Mouse (Mus musculus) myocyte (in vitro differentiated cells): Measurements from ENCODE around the gene Atf2.

ENCODE experiments used
- E2F4 ChIP-seq: IDR thresholded peaks from one replicate; pipeline ENCODE4 v1.6.1; 2011; ENCODE audit warnings: mild to moderate bottlenecking, control low read depth, moderate library complexity; ENCODE audit not compliant: insufficient read depth
- MAX ChIP-seq: IDR thresholded peaks from one replicate; pipeline ENCODE4 v1.6.1; 2011; ENCODE audit warnings: low read depth, mild to moderate bottlenecking, control low read depth
- MYOD1 ChIP-seq, 3 experiments: IDR thresholded peaks; one replicate each; pipeline ENCODE4 v1.6.1; 2011; ENCODE audit warnings: control low read depth in 2 of 3, low read depth in 2 of 3, mild to moderate bottlenecking in 2 of 3, moderate library complexity in 1 of 3; ENCODE audit not compliant: insufficient read length in 2 of 3, control insufficient read depth in 1 of 3
- MYOG ChIP-seq, 3 experiments: IDR thresholded peaks; one replicate each; pipeline ENCODE4 v1.6.1; 2011; ENCODE audit warnings: control low read depth in 2 of 3, low read depth in 2 of 3, mild to moderate bottlenecking in 2 of 3; ENCODE audit not compliant: insufficient read length in 2 of 3, control insufficient read depth in 1 of 3, insufficient read depth in 1 of 3
- POLR2A ChIP-seq: IDR thresholded peaks from one replicate; pipeline ENCODE4 v1.6.1; 2011; ENCODE audit warnings: low read depth, mild to moderate bottlenecking, control low read depth, moderate library complexity; ENCODE audit not compliant: insufficient read length
- POLR2AphosphoS2 ChIP-seq: IDR thresholded peaks from one replicate; pipeline ENCODE4 v1.6.1; 2011; ENCODE audit warnings: low read depth, control low read depth; ENCODE audit not compliant: insufficient read length
- REST ChIP-seq: IDR thresholded peaks from one replicate; pipeline ENCODE4 v1.6.1; 2011; ENCODE audit warnings: mild to moderate bottlenecking, control low read depth, moderate library complexity; ENCODE audit not compliant: insufficient read depth, insufficient read length
- SRF ChIP-seq: IDR thresholded peaks from one replicate; pipeline ENCODE4 v1.6.1; 2011; ENCODE audit warnings: low read depth; ENCODE audit not compliant: control insufficient read depth, insufficient read length
- USF1 ChIP-seq: IDR thresholded peaks from one replicate; pipeline ENCODE4 v1.6.1; 2011; ENCODE audit warnings: low read depth, mild to moderate bottlenecking, control low read depth, moderate library complexity

DNA sequence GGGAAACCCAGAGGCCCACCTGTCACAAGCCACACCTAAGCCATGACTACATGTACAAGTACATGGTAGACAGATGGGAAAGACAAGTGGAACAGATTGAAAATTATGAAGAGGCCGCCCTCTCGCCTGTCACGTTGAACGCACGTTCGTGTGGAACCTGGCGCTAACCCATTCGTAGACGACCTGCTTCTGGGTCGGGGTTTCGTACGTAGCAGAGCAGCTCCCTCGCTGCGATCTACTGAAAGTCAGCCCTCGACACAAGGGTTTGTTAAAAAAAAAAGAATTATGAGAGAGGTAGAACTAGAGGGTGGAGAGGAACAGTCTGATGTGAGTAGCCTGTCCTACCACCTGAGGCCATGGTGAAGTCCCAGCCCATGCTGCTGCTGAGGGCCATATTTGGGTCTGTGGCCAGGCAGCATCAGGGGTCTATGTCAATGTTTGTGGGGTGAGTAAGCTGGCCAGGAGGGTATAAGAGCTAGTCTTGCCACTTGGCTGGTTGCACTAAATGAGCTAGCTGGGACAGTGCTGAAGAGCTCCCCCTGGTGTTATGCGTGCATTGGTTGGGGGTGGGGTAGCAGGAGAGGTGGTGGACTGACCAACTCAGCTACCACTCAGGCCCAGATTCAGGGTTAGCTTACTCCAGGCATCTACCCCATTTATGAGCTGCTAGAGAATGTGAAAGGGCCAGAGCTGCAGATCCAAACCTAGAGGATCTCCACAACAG, 24.5 kb downstream of the Atf2 start:
- no peak for TF ChIP-seq USF1
- no peak for TF ChIP-seq POLR2A
- no peak for TF ChIP-seq MYOG (IDR thresholded peaks at IDR 0.05; ENCODE audit: control insufficient read depth in 1 of 3, insufficient read depth in 1 of 3, insufficient read length in 2 of 3, low read depth in 2 of 3)
- TF ChIP-seq POLR2AphosphoS2 = no peak
- no peak for TF ChIP-seq MAX
- TF ChIP-seq MYOD1 (IDR thresholded peaks at IDR 0.05; ENCODE audit: control insufficient read depth in 1 of 3, insufficient read length in 2 of 3, low read depth in 2 of 3) = no peak
- TF ChIP-seq REST = no peak
- TF ChIP-seq E2F4 = no peak
- no peak for TF ChIP-seq SRF
